Mouse (Mus musculus) stomach, postnatal 0 days (tissue): ENCODE results near the gene Celf2.

Source experiments
- CTCF ChIP-seq: IDR thresholded peaks from 2 replicates; pipeline ENCODE4 v1.5.1; 2016; ENCODE audit warnings: antibody characterized with exemption, low read depth, mild to moderate bottlenecking, moderate library complexity
- EP300 ChIP-seq: optimal IDR thresholded peaks from 2 replicates; pipeline ENCODE3; 2016; ENCODE audit warnings: antibody characterized with exemption

DNA sequence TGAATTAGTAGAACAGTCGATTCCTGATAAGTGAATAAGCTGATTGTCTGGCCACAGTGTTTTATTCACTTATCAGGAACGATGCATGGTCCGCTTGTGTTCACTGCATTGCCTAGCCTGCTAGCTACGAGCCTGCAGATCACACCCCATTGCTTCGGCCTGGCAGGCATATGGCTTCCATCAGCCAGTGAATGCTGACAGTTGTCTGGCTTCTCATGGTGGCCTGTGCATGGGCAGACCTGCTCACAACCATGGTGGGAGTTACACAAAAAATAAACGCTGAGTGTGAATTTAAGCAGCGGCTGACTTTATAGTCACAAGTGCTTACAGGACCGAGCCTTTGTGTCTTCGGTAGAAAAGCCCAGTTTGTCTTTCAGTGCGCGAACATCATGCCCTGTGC, 969.3 kb downstream of the Celf2 start:
- TF ChIP-seq EP300 (no peak), CTCF (no peak)
